Mouse (Mus musculus) G1E (cell line): Measurements from ENCODE around the gene Cdh16. TPM values are rescaled to one million over a fixed set of nuclear protein-coding genes. Genes with fewer than 3 reads are reported as not detected.

ENCODE experiments used
- ATAC-seq: 2 replicates; pipeline ENCODE4 v1.8.0; 2016; ENCODE audit warnings: mild to moderate bottlenecking; ENCODE audit not compliant: insufficient number of reproducible peaks, poor library complexity, low FRiP score, severe bottlenecking; ENCODE audit errors: extremely low read depth
- DNase-seq: peaks from one replicate; pipeline ENCODE4 v3.0.0; 2012; ENCODE audit warnings: low spot score
- H3K27me3 ChIP-seq: 2 replicates; pipeline ENCODE4 v1.6.1; 2012; ENCODE audit warnings: mild to moderate bottlenecking, low read length, inconsistent platforms; ENCODE audit not compliant: insufficient read depth
- H3K36me3 ChIP-seq: replicated peaks from 2 replicates; pipeline ENCODE3; 2012; ENCODE audit warnings: mild to moderate bottlenecking, inconsistent platforms
- H3K4me1 ChIP-seq: 2 replicates; pipeline ENCODE4 v1.6.1; 2012; ENCODE audit warnings: low read depth, low read length, inconsistent platforms, mixed read lengths; ENCODE audit not compliant: insufficient read depth
- H3K4me3 ChIP-seq: 2 replicates; pipeline ENCODE4 v1.5.1; 2012; ENCODE audit warnings: low read depth, mild to moderate bottlenecking, inconsistent platforms, low read length, moderate library complexity, mixed read lengths
- H3K9me3 ChIP-seq: replicated peaks from 2 replicates; pipeline ENCODE4 v1.6.1; 2012; ENCODE audit warnings: inconsistent platforms
- CTCF ChIP-seq: IDR thresholded peaks from 2 replicates; pipeline ENCODE4 v1.5.1; 2012; ENCODE audit warnings: low read depth, low read length, inconsistent platforms, mixed read lengths
- GATA1 ChIP-seq: IDR thresholded peaks from 2 replicates; pipeline ENCODE4 v1.6.1; 2012; ENCODE audit warnings: borderline replicate concordance, low read length, inconsistent platforms, mixed read lengths
- GATA2 ChIP-seq: IDR thresholded peaks from 2 replicates; pipeline ENCODE4 v1.6.1; 2012; ENCODE audit warnings: low read depth, low read length, inconsistent platforms, borderline replicate concordance
- POLR2AphosphoS5 ChIP-seq: IDR thresholded peaks from 2 replicates; pipeline ENCODE4 v1.6.1; 2012; ENCODE audit warnings: low read depth, low read length, inconsistent platforms; ENCODE audit not compliant: insufficient replicate concordance
- TAL1 ChIP-seq: conservative IDR thresholded peaks from 2 replicates; pipeline ENCODE4 v1.6.1; 2012; ENCODE audit warnings: low read depth, low read length, inconsistent platforms, mixed read lengths
- polyA plus RNA-seq: library from polyadenylated mRNA; stranded (reverse); fragments of >175 nt; gene quantifications from 2 replicates; pipeline ENCODE4 v1.2.3, GENCODE M21; 2012
- total RNA-seq, 2 experiments: library from RNA; stranded (forward) in 1 of 2; stranded (reverse) in 1 of 2; fragments of 200-1000 nt in 1 of 2; fragments of >200 nt in 1 of 2; fragmentation: Nextera tagmentation in 1 of 2; gene quantifications; 2 replicates each; pipeline ENCODE4 v1.2.3; 2014 to 2017

Gene Cdh16
- total and polyA plus RNA-seq, 3 experiments = 0.22 TPM; not detected in 2

GRCm38 (mm10) chr8:104627065-104627740 is 3.0 kb upstream of the Cdh16 start:
- ATAC-seq (no peak), DNase-seq (no peak)
- H3K4me3 ChIP-seq = no peak overlapping the region
- no peaks in the 10 kb centered on the region for H3K9me3 ChIP-seq
- H3K27me3 ChIP-seq = peaks cover 15% of the 10 kb centered on the region
- peaks cover 47% of the 10 kb centered on the region for H3K4me1 ChIP-seq
- H3K36me3 ChIP-seq = peaks cover 18% of the 10 kb centered on the region
- TF ChIP-seq POLR2AphosphoS5 = no peak
- TF ChIP-seq GATA1 = no peak
- TF ChIP-seq CTCF = no peak
- no peak for TF ChIP-seq TAL1
- TF ChIP-seq GATA2 = no peak

- ATAC-seq = no peak
Observed at GRCm38 (mm10) chr8:104620765-104621164, 3.4 kb downstream of the Cdh16 start.

GRCm38 (mm10) chr8:104613119-104613518 is 11.1 kb downstream of the Cdh16 start:
- Histone ChIP-seq H3K4me1 (no peaks in the 10 kb centered on the region), H3K9me3 (no peaks in the 10 kb centered on the region), H3K36me3 (no peaks in the 10 kb centered on the region), H3K27me3 (peaks cover 19% of the 10 kb centered on the region), H3K4me3 (no peak overlapping the region)
- ATAC-seq (no peak), DNase-seq (no peak)
- no peak for TF ChIP-seq POLR2AphosphoS5
- no peak for TF ChIP-seq TAL1
- no peak for TF ChIP-seq GATA2
- TF ChIP-seq CTCF = no peak
- TF ChIP-seq GATA1 = no peak

More at GRCm38 (mm10) chr8:104620765-104621164, 3.4 kb downstream of the Cdh16 start:
- Histone ChIP-seq H3K27me3 (peaks cover 58% of the 10 kb centered on the region), H3K4me3 (no peak overlapping the region), H3K36me3 (no peaks in the 10 kb centered on the region), H3K9me3 (no peaks in the 10 kb centered on the region), H3K4me1 (peaks cover 3% of the 10 kb centered on the region)
- TF ChIP-seq TAL1 (no peak), GATA2 (no peak), GATA1 (no peak), POLR2AphosphoS5 (no peak), CTCF (no peak)
- no peak for DNase-seq

DNA sequence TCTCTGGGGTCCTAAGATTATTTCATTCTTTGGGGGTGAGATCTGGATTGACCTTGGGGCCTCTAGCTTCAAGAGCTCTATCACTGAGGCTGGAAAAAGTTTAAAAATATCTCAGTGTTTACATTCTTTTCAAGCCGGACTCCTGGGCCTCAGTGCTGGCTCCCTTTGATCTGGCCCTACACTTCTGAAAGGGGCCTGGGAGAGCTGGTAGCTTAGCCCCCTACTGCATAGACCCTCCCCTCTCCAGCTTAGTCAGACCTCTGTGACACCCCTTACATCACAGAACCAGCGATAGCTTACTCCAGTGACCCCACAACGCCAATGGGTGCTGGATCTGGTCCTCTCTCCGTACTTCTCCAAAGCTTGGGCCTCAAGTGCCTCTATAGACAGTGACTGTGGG is 12.6 kb downstream of the Cdh16 start:
- TF ChIP-seq POLR2AphosphoS5 (no peak), TAL1 (no peak), GATA1 (no peak), GATA2 (no peak), CTCF (no peak)
- no peaks in the 10 kb centered on the region for H3K36me3 ChIP-seq
- H3K27me3 ChIP-seq = peaks cover 18% of the 10 kb centered on the region
- DNase-seq (no peak), ATAC-seq (no peak)
- no peaks in the 10 kb centered on the region for H3K4me1 ChIP-seq
- H3K9me3 ChIP-seq = no peaks in the 10 kb centered on the region
- H3K4me3 ChIP-seq = no peak overlapping the region

GRCm38 (mm10) chr8:104610185-104610766 is 13.9 kb downstream of the Cdh16 start:
- ATAC-seq = no peak
- no peak for DNase-seq
- Histone ChIP-seq H3K9me3 (no peaks in the 10 kb centered on the region), H3K27me3 (peaks cover 19% of the 10 kb centered on the region), H3K36me3 (no peaks in the 10 kb centered on the region), H3K4me1 (no peaks in the 10 kb centered on the region), H3K4me3 (no peak overlapping the region)
- TF ChIP-seq CTCF = no peak
- TF ChIP-seq GATA2 = no peak
- no peak for TF ChIP-seq TAL1
- TF ChIP-seq GATA1 = no peak
- TF ChIP-seq POLR2AphosphoS5 = no peak

DNA sequence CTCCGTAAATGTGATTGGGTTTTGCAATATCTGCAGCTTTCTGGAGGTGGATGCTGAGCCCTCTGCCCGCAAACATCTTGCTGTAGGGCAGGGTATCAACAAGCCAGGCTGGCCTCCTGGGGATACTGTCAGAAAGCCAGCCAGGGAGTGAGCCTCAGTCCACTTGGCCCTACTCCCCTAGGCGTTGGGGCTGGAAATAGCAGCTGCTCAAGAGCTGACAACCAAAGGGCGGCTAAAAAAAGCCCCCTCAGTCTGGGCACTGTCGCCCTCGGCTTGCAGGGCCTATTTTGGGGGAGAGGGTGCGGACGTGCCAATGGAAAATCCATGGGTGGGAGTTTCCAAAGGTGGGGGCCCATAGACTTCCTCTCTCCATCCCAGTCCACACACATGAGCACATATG is 15.0 kb downstream of the Cdh16 start:
- Histone ChIP-seq H3K27me3 (peaks cover 19% of the 10 kb centered on the region), H3K4me3 (no peak overlapping the region), H3K4me1 (no peaks in the 10 kb centered on the region), H3K9me3 (no peaks in the 10 kb centered on the region), H3K36me3 (no peaks in the 10 kb centered on the region)
- ATAC-seq (no peak), DNase-seq (no peak)
- TF ChIP-seq POLR2AphosphoS5 = no peak
- no peak for TF ChIP-seq TAL1
- TF ChIP-seq GATA1 = no peak
- TF ChIP-seq GATA2 = no peak
- TF ChIP-seq CTCF = no peak
